Mouse (Mus musculus) frontal cortex, postnatal 14 days (tissue): ENCODE results near the gene Rps15.
"Not testable (repeated sequence)": the region's sequence is repeated elsewhere in the genome, so short reads cannot be mapped to it uniquely, and the experiment has no call there.

Source experiments
- DNase-seq, 2 experiments: peaks; one replicate each; pipeline ENCODE4 v3.0.0; 2022; ENCODE audit warnings: low spot score in 2 of 2

Gene Rps15

DNA sequence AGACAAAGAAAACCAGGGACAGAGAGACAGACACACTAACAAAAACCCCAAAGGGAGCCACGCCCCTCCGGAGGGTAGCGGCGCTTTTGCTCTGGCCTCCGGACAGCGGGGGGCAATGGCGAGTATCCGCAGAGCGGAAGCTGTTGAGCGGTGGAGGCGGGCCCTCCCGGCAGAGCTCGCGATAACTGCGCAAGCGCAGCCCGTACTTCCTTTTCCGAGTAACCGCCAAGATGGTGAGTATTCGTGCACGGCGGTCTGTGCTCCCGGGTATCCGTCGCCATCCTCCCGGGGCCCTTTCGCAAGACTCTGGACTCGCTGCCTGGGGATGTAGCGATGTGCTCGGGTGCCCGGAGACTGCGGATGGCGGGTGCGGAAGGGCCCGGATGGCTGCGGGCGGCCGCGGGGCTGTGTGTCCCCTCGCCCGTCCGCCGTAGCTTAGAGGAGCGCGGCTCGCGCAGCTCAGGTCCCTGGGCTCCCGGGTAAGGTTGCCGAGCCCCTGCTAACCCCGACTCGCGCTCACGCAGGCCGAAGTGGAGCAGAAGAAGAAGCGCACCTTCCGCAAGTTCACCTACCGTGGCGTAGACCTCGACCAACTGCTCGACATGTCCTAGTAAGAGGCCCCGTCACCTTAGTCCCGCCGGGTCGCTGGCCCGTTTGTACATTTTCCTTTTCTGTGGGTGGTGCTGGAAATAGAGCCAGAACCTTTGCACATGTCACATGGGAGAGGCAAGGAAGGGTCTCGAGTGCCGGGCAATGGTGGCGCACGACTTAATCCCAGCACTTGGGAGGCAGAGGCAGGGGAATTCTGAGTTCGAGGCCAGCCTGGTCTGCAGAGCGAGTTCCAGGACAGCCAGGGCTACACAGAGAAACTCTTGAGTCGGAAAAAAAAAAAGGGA is at the start of gene Rps15:
TSS of gene Rps15 (plus strand) at position 203 of the 896 bp plus-strand sequence.
- DNase-seq, result peak; percentile 88

DNA sequence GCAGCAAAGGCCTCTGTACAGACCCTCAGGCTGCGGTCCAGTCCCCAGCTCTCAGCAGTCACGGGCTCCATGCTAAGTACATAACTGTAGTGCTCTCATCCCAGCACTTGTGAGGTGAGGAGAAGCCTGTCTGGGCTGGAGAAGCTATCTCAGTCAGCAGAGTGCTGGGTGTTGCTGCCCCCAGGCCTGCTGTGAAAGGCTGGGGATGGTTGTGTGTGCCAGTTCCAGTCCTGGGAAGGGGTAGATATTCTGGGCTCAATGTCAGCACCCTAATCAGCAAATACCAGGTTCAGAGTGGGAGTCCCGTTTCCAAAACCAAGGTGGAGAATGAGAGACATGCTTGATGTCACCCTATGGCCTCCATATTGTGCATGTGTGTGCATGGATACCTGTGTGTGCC is 49.6 kb upstream of the Rps15 start:
- DNase-seq, result no peak

DNA sequence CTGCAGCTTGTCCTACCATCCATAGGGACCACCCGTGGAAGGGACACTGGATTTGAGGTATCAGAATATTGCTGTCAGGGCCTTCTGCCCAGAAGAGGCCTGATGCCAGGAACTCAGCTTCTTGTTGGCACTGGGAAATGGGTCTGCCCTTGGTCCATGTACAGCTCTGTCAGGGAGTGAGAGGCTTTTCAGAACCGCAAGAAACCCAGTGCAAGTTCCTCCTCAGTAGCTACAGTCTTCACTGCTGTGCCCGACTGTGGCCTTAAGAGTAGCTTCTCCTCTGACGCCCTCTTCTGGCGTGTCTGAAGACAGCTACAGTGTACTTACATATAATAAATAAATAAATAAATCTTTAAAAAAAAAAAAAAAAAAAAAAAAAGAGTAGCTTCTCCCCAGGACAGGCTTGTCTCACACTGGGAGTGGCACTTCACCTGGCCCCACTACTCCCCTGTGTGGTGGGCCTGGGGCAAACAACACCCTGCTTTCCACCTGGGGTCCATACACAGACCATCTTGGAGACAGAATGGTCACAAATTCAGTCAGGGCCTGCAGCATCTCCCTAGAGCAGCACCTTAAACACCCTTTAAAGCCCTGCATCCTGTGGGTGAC is 47.4 kb upstream of the Rps15 start:
- DNase-seq, result no peak

DNA sequence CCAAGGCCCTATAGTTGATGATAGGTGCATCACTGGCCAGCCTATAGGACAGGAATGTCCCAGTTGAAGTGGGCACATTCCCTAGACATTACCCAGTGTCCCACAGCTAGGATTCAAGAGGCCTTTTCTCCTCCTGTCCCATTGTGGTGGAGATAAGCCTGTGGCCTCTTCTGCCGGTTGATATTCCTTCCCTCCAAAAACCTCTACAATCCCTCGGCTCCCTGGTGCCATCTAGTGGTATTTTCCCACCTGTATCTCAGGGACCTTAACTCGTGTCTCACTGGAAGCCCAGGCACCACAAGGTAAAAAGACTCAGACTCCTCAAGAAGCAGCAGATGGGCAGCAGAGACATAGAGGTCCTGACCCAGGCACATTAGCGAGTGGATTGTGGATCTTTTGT is 46.7 kb upstream of the Rps15 start:
- peak; percentile 71 to 76 for DNase-seq

DNA sequence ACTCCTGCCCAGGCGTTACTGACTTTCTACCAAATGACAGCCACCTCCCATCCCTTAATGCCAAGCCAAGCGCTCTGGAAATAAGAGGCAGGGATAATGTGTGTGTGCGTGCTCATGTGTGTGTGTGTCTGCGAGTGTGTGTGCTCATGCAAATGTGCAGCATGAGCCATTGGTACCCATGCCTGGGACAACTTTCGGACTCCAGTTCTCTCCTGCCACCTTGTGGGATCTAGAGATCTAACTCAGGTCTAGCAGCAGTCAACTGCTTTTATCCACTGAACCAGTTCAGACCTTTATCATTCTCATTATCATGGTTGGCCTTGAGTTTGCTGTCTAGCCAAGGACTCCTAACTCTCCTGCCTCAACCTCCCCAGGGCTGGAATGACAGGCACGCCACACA is 44.4 kb upstream of the Rps15 start:
- no peak for DNase-seq

DNA sequence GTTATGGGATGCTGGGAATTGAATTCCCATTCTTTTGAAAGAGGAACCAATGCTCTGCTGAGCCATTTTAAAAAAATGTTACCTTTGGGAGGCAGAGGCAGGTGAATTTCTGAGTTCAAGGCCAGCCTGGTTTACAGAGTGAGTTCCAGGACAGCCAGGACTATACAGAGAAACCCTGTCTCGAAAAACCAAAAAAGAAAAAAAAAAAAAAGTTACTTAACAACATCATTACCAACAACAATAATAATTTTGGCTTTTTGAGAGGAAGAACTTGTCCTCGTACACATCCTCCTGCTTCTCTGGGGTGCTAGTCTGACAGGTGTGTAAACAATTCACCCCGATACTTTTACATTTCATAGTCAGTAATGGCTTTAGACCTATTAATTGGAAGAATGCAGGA is 43.8 kb upstream of the Rps15 start:
- not testable (repeated sequence) for DNase-seq

DNA sequence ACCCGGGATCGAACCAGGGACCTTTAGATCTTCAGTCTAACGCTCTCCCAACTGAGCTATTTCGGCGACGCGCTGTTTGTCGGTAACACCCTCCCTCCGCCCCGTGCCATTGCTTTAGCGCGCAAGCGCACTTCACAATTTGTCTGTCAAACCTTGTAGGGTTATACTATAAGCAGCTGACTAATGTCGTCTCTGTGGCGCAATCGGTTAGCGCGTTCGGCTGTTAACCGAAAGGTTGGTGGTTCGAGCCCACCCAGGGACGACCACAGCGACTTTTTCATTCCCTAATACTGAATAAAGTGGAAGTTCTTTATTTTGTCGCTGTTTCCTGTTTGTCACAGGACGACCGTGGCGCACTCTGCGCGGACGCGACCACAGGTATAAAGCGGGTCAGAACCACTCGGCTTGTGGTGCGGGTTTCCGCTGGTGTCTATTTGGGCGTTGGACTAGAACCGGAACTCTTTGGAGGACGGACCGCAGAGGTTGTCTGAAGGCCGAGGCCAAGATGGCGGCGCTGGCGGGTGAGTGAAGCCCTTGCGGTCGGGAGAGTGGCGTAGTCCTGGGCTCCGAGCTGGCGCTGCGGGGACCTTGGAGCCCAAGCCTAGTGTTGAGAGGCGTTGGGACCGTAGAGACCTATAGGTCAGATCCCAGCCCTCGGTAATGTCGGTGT is 43.1 kb upstream of the Rps15 start, which contains the start of gene Ndufs7:
TSS of gene Ndufs7 (plus strand) at position 151 of the 670 bp plus-strand sequence.
- DNase-seq, result peak; percentile 94 to 98

DNA sequence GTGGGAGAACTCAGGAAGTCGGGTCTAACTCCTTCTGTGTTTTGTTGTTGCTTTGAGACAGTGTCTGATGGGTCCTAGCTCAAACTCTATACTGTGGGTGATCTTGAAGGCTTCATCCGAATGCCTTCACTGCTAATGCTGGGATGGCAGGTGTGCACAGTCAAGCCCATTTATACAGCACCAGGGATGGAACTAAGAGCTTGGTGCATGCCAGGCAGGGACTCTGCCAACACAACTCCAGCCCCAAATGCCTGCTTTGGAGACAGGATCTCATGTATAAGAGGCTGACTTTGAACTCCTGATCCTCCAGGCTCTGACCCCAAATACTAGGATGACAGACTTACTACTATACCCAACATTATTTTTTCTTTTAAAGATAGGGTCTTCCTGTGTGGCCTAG is 42.2 kb upstream of the Rps15 start:
- no peak for DNase-seq

DNA sequence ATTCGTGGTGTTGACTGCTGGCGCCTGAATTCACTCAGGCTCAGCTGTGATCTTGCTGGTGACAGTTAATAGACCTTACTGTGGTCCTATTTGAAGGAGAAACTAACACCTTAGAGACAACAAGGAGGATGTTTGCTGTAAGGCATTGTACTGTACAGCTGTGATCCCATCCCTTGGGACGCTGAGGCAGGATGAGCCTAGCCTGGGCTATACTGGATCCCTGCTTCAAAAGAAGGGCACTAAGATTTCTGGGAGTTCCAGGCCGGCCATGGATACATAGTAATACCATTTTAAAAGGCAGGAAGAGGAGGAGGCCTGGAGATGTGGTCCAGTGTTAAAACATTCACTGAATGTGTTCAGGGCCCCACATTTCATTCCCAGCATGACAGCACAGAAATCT is 41.7 kb upstream of the Rps15 start:
- no peak for DNase-seq

DNA sequence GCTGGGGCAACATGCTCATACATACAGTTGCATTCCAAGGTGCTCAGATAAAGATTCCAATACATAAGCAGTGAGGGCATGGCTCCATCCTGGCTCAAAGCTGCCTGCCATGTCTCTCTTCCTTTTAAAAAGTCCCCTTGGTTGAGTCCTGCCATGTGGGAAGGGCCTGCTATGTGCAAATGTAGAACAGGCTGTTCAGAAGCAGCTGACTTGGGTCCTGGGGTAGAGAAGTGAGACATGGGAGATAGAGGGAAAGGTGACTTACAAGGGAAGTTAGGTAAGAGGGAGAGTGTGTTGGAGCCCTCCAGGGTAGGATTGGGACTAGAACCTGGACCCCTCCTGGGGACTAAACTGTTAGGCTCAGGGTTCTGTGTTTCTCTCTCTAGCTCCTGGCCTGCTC is 40.2 kb upstream of the Rps15 start:
- DNase-seq, result no peak

DNA sequence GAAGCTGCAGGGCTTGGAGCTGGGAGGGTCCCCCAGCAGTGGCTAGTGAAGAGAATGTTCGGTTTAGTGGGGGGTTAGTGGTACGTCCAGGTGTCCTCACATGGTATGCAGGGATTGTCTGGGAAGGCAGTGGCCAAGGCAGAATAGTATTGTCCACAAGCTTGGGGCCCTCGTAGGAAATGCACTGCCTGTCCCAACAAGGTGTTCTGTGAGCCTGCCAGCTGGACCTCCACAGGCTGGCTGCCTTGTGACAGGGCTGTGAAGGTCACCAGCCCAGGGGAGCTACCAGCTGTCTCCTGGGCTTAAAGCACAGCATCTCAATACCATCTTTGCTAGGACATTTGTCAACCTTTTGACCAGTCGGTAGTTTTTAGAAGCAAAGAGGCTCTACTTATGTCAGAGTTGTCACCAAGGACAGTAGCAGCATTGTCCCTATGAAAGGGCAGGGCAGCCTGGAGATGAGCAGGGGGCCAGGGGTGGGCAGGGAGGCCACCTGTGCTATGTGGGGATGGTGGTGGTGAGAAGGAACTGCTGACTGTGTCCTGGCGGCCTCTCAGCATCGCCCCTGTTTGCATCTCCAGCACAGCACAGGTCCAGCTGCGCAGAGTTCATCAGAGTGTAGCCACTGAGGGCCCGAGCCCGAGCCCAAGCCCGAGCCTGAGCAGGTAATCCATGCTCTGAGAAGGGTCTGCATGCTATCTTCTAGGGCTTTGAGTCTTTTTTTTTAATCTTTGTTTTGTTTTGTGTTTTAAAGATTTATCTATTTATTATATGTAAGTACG is 39.6 kb upstream of the Rps15 start:
- DNase-seq, result no peak

DNA sequence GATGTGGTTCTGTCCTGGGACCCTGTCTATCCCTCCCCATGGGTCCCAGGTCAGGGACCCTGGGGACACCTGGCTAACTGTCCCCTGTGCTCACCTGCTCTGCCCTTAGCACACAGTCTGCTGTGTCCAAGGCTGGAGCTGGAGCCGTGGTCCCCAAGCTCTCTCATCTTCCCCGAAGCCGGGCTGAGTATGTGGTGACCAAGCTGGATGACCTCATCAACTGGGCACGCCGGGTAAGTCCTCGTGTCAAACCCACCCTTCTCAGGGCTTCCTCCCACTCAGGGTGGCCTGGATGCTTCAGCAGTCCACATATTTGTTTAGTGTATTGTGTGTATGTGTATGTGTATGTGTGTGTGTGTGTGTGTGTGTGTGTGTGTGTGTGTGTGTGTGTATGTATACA is 38.7 kb upstream of the Rps15 start:
- no peak for DNase-seq

DNA sequence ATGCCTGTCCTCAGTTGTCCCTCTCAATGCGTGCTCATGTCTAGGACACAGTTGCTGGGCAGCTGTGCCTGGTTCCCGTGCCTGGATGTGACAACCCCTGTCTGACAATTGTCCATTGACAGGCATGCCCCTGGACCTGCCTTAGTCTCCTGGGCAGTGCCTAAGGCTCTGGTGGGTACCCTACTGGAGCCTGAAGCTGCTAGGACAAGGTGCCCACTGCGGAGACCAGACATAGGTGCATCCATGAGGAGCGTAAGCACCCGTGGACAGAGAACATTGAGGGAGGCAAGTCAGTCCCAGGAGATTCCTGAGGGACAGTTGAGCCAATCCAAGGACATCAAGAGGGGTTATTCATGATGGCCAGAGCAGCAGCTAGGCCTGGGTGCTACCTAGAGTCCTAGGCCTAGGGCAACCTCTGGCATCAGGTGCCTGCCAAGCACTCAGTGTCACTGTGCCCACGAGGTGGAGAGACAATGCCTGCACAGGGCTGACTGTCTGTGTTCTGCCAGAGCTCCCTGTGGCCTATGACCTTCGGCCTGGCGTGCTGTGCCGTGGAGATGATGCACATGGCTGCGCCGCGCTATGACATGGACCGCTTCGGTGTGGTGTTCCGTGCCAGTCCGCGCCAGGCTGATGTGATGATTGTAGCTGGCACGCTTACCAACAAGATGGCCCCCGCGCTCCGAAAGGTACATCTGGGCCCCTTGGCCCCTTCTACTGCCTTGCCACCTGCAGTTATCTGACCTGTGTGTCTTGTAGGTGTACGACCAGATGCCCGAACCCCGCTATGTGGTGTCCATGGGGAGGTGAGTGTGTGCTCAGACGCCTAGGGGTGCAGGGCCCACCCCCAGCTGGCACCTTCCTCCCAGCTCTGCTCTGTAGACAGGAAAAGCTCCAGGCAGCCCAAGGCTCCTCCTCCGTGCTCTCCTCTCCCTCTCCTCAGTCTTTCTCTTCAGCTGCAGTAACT is 37.6 kb upstream of the Rps15 start:
- DNase-seq, result no peak

DNA sequence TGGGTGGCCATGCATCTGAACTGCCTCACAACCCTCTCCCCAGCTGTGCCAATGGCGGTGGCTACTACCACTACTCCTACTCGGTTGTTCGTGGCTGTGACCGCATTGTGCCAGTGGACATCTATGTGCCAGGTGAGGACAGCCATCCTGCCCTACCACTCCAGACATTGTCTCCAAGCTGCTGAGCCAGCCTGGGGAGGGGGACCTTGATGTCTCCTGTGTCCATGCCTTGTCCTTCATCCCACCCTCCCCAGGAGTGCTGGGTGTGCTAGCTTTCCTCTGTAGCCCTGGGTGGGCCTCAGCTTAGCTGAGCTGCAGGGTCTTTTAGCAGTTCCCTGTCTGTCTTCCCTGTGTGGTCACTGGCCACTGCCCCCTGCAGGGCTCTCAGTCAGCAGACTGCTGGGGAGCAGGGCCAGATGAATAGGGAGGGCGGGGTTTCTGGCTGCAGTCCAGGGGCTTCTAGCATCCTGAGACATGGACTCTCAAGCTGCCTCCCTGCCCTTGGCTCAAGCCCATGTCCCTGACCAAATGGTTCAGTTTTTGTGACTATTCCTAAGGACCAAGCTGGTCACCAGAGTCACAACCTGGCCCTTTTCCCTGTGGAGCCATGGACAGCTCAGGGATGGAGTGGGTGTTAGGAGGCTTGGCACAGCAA is 36.2 kb upstream of the Rps15 start:
- no peak for DNase-seq

DNA sequence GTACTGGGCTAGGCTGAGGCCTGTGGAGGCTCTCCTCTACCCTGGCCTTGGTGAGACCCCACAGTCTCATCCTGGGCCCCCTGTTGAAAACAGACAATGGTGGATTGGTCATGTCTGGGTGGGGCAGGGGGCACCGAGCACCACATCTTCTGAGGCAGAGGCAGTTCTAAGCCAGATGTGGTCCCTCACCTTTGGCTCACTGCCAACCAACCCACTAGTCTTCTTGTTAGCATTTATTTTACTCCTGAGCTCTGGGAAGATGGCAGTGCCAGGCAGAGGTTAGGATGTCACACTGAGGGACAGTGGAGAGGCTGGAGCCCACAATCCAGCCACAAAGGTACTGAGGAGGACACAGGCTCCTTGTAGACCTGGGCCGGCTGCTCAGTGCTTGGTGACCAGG is 34.3 kb upstream of the Rps15 start:
- no peak for DNase-seq

DNA sequence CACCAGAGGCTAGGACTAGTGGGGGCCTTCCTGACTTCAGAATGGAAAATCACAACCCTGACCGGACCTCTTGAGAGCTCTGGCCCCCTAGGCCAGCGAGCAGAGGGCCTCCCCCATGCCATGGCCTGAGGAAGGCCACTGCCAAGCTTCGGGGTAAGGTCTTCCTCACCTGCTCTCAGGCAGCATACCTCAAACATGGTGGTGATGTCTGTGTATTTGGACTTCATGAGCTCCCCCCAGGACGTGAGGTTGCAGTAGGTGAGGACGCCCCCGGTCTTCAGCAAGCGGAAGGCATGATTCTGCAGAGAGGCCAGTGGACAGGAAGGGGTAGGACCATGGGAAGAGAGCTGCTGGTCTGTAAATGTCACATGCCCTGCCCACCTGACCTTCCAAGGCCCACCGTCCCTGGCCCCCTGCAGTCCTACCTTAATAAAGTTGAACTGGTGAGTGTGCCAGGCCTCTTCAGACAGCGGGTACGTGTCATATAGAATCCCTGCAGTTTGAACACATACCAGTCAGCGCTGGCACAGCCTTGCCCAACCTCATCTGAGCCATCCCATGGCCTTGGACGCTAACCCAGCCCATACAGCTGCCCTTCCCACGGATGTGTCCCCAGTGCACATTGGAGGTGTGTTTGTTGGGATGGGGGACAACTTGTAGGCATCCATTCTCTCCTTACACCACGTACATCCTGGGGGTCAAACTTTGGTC is 33.3 kb upstream of the Rps15 start:
- DNase-seq, result no peak

DNA sequence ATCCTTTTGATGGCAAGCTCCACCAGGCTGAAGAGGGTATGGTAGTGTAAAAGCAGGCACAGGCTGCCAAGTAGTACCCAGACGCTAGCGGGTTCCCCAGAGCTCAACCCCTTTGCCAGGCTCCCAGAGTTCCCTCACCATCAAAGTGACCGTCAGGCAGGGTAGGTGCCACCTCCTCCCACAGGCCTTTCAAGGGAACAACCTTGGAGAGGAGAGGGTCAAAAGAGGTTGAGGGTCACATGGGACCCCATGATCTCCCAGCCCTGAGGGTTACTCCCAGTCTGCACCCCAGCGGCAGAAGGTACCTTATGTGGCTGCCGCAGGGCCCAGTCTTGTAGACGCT is 32.8 kb upstream of the Rps15 start:
- no peak for DNase-seq

DNA sequence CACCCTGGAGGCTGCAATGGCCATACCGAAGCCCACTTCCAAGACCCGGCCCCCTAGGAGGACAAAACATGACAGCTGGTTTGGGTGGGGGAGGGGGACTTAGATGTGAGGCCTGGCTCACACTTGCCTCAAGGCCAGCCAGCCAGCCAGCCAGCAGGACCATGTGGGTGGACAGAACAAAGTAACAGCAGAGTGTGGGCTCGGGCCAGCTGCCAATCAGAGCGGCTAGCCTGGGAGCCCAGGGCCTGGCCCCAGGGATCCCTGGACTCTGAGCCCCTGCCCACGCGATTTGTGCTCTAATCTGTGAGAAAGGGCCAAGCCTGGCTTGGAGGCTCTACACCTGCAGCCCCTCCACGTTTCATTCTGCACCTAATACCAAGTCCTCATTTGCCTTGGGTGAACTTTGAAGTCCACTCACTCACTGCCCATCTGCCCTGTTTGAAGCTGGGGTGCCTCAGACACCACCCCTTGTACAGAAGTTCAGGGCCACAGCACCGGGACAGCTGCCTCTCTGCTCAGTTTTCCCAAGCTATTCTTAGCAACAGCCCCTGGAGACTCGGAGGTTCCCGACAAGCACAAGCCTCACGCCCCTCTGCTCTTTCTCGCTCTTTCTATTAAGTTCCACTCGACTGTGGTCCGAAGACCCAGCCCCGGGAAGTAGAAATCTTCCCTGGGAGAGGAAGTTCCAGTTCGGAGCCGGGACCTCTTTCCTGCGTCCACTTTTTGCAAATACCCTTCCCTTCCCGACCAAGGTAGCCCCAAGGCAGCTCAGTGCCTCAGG is 32.2 kb upstream of the Rps15 start:
- peak; percentile 58 to 64 for DNase-seq
